Mouse (Mus musculus): Measurements from ENCODE around the gene Ptpro. TPM values are rescaled to one million over a fixed set of nuclear protein-coding genes. Genes with fewer than 3 reads are reported as not detected.

The Ptpro gene
- polyA plus RNA-seq (2012; rRNA removed), result 36.8 and 42.2 TPM in 2 replicates

GRCm38 (mm10) chr6:137252194-137252886 lies at the start of gene Ptpro:
TSS of gene Ptpro (plus strand) at chr6:137252319.

Other genes with a start within 250 kb of the Ptpro start
- 3.9 and 5.1 TPM in 2 replicates for gene Rerg, start 81.8 kb upstream of the Ptpro start, polyA plus RNA-seq (2012; rRNA removed)

Measured in central nervous system, embryonic 14 days (tissue).